27 mouse cellular contexts compared by ENCODE assay signal in the genomic region with DNA sequence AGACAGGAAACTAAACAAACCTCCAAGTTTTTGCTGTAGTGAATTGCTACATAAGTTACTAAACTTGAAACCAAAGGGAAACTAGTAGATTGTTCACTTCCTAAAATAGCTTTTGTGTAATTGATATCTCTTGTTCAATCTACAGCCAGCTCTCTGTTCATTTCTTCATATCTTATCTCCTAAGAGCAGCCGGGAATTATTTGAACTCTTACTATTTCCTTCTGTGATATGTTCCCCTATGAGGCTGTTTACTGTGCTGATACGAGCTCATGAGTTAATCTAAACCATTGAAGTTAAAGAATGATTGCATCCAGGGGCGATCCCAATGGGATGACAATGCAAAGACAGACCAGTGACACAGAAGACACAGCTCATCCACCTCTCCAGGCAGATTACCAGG.
A peak's percentile ranks its signal among the peaks of the same experiment; 100 is the strongest.
DNase-seq lines count a peak whose midpoint lies in the region; ATAC-seq and TF ChIP-seq lines count a peak whose summit lies in the region.
"Had no signal": no experiment of that assay in that cellular context is flagged by ENCODE, and none has a peak within 500 bp of the region (broad histone marks: within the 10 kb centered on the region; RNA-seq: fewer than 3 reads in every experiment).

No protein-coding gene starts in this region.

- H3K9ac ChIP-seq in lung, postnatal 0 days (replicated peaks; ENCODE audit: low read depth): no peak overlapping the region
- H3K9ac ChIP-seq in liver, embryonic 15.5 days: no peak overlapping the region
- no peak overlapping the region for H3K9ac ChIP-seq in hindbrain, postnatal 0 days (replicated peaks; ENCODE audit: low read length)
- H3K9ac ChIP-seq: forebrain, embryonic 13.5 days; heart, embryonic 12.5 days; intestine, embryonic 15.5 days; limb, embryonic 12.5 days; midbrain, embryonic 13.5 days had no signal

- peak; percentile 20; the same call in 1 of the 2 replicates for TF ChIP-seq EP300 in lung, postnatal 0 days (IDR thresholded peaks at IDR 0.05)

- H3K4me2 ChIP-seq in lung, postnatal 0 days (replicated peaks; ENCODE audit: low read depth, low read length): no peak overlapping the region
- H3K4me2 ChIP-seq in liver, embryonic 15.5 days: no peak overlapping the region
- H3K4me2 ChIP-seq in hindbrain, postnatal 0 days (ENCODE audit: low read depth, low read length): no peak overlapping the region
- H3K4me2 ChIP-seq: forebrain, embryonic 13.5 days; heart, embryonic 12.5 days; intestine, embryonic 15.5 days; limb, embryonic 12.5 days; midbrain, embryonic 13.5 days had no signal

- no peaks in the 10 kb centered on the region for H3K4me1 ChIP-seq in lung, postnatal 0 days (ENCODE audit: insufficient read depth, low read depth, low read length)
- H3K4me1 ChIP-seq in liver, embryonic 15.5 days (replicated peaks): peaks cover 7% of the 10 kb centered on the region
- H3K4me1 ChIP-seq in hindbrain, postnatal 0 days (ENCODE audit: insufficient read depth, low read length): no peaks in the 10 kb centered on the region
- H3K4me1 ChIP-seq: forebrain, embryonic 13.5 days; hindbrain, embryonic 10.5 days; intestine, embryonic 15.5 days; limb, embryonic 12.5 days; midbrain, embryonic 13.5 days had no signal

- H3K27me3 ChIP-seq in lung, postnatal 0 days (replicated peaks; ENCODE audit: insufficient read depth, low read length): no peaks in the 10 kb centered on the region
- H3K27me3 ChIP-seq in liver, embryonic 15.5 days: no peaks in the 10 kb centered on the region
- H3K27me3 ChIP-seq in hindbrain, postnatal 0 days (ENCODE audit: insufficient read depth, low read length): no peaks in the 10 kb centered on the region
- H3K27me3 ChIP-seq: forebrain, embryonic 13.5 days; heart, embryonic 12.5 days; intestine, embryonic 15.5 days; limb, embryonic 12.5 days; midbrain, embryonic 13.5 days had no signal

- 34% methylated on average over 3 of the region's 3 CpGs for WGBS in lung, postnatal 0 days
- 10% methylated on average over 3 of the region's 3 CpGs for WGBS in liver, embryonic 15.5 days (ENCODE audit: insufficient replicate concordance)
- 85% methylated on average over 3 of the region's 3 CpGs for WGBS in hindbrain, postnatal 0 days

- H3K9me3 ChIP-seq in lung, postnatal 0 days (ENCODE audit: low read length): no peaks in the 10 kb centered on the region
- H3K9me3 ChIP-seq in liver, embryonic 15.5 days (replicated peaks): no peaks in the 10 kb centered on the region
- H3K9me3 ChIP-seq in hindbrain, postnatal 0 days (ENCODE audit: low read length): 0 out of 2 replicates have a peak, but pooled peaks cover 4% of the 10 kb centered on the region
- H3K9me3 ChIP-seq: intestine, embryonic 15.5 days; limb, embryonic 12.5 days had no signal

- no peak for ATAC-seq in lung, postnatal 0 days
- peak; percentile 76 for ATAC-seq in common myeloid progenitor, adult 5-6 weeks (replicated peaks; ENCODE audit: low read depth, poor library complexity, severe bottlenecking)
- peak; percentile 63 for ATAC-seq in liver, embryonic 15.5 days (ENCODE audit: insufficient read depth)
- peak; percentile 85 for ATAC-seq in megakaryocyte-erythroid progenitor cell, adult 5-6 weeks (replicated peaks; ENCODE audit: low FRiP score, low TSS enrichment, poor library complexity, severe bottlenecking)
- no peak for ATAC-seq in hindbrain, postnatal 0 days
- ATAC-seq: activated CD4-positive, CD25-positive, alpha-beta regulatory T cell, adult 4 months; forebrain, embryonic 13.5 days; hindbrain, embryonic 16.5 days; intestine, embryonic 15.5 days; midbrain, embryonic 13.5 days had no signal

- no peaks in the 10 kb centered on the region for H3K36me3 ChIP-seq in lung, postnatal 0 days (ENCODE audit: insufficient read depth, low read length)
- H3K36me3 ChIP-seq in liver, embryonic 15.5 days (replicated peaks): no peaks in the 10 kb centered on the region
- H3K36me3 ChIP-seq in hindbrain, postnatal 0 days (ENCODE audit: insufficient read depth, low read length): no peaks in the 10 kb centered on the region
- H3K36me3 ChIP-seq: heart, embryonic 12.5 days; hindbrain, embryonic 10.5 days; intestine, embryonic 15.5 days; limb, embryonic 12.5 days; midbrain, embryonic 13.5 days had no signal

- no peak overlapping the region for H3K4me3 ChIP-seq in lung, postnatal 0 days (ENCODE audit: low read depth, low read length)
- no peak overlapping the region for H3K4me3 ChIP-seq in liver, embryonic 15.5 days (replicated peaks)
- H3K4me3 ChIP-seq in hindbrain, postnatal 0 days (ENCODE audit: low read length): no peak overlapping the region
- H3K4me3 ChIP-seq: forebrain, embryonic 13.5 days; heart, adult 2 months; heart, embryonic 12.5 days; hindbrain, embryonic 10.5 days; intestine, embryonic 15.5 days; layer of hippocampus, adult 2 months; left cerebral cortex, adult 2 months; limb, embryonic 12.5 days; midbrain, embryonic 13.5 days had no signal

- no peak overlapping the region for H3K27ac ChIP-seq in lung, postnatal 0 days (ENCODE audit: low read length)
- no peak overlapping the region for H3K27ac ChIP-seq in liver, embryonic 15.5 days (replicated peaks)
- no peak overlapping the region for H3K27ac ChIP-seq in hindbrain, postnatal 0 days
- H3K27ac ChIP-seq: forebrain, embryonic 13.5 days; heart, adult 2 months; hindbrain, embryonic 10.5 days; intestine, embryonic 15.5 days; layer of hippocampus, adult 2 months; left cerebral cortex, adult 2 months; limb, embryonic 12.5 days; midbrain, embryonic 13.5 days had no signal

- TF ChIP-seq CTCF in lung, postnatal 0 days (IDR thresholded peaks at IDR 0.05): no peak
- TF ChIP-seq CTCF in hindbrain, postnatal 0 days (IDR thresholded peaks at IDR 0.05; ENCODE audit: low read depth): no peak

- DNase-seq in lung, postnatal 0 days (ENCODE audit: low spot score): peak; percentile 11
- DNase-seq in lung, postnatal 25 days (ENCODE audit: low spot score): no peak
- DNase-seq in heart, postnatal 36 days: no peak
- no peak for DNase-seq in hindbrain, postnatal 0 days (ENCODE audit: low spot score)
- DNase-seq: adrenal gland, adult 8-10 months; cerebellum, adult 2 months; cerebellum, postnatal 14 days; gastrocnemius, postnatal 10 days; heart, adult 2 months; kidney, adult 2 months; kidney, postnatal 36 days; lung, adult 18-20 months; lung, postnatal 10 days; thymus, postnatal 4 days had no signal

- intact Hi-C loops in heart, postnatal 36 days (cut with DNase I): no loop called here

Comparison
In these comparisons a context has a peak if more than half of its experiments do, and no peak if none do; other contexts are left out.
1. ATAC-seq: peak in common myeloid progenitor, adult 5-6 weeks (single experiment), liver, embryonic 15.5 days (single experiment) and megakaryocyte-erythroid progenitor cell, adult 5-6 weeks (single experiment); none in lung, postnatal 0 days (single experiment) and hindbrain, postnatal 0 days (single experiment).